Mouse (Mus musculus) kidney, adult 8-10 months (tissue): ENCODE measurements around the gene Gm17359.
A peak's percentile ranks its signal among the peaks of the same experiment; 100 is the strongest.

Experiments used
- DNase-seq, 2 experiments: peaks; one replicate each; pipeline ENCODE4 v3.0.0; 2022

Gm17359 gene

GRCm38 (mm10) chr3:79484286-79485063 lies 148.0 kb downstream of the Gm17359 start:
- DNase-seq: peak in 1 of 2 experiments; percentile 26

- no peak for DNase-seq
Measured at GRCm38 (mm10) chr3:79488025-79488424, 151.6 kb downstream of the Gm17359 start.

- no peak for DNase-seq
Measured at GRCm38 (mm10) chr3:79490102-79490501, 153.6 kb downstream of the Gm17359 start.

GRCm38 (mm10) chr3:79491614-79492013 lies 155.2 kb downstream of the Gm17359 start:
- no peak for DNase-seq

- no peak for DNase-seq
Measured at GRCm38 (mm10) chr3:79493064-79493463, 156.6 kb downstream of the Gm17359 start.

GRCm38 (mm10) chr3:79494028-79494427 lies 157.6 kb downstream of the Gm17359 start:
- no peak for DNase-seq

- no peak for DNase-seq
Measured at GRCm38 (mm10) chr3:79495151-79495550, 158.7 kb downstream of the Gm17359 start.

- no peak for DNase-seq
Measured at GRCm38 (mm10) chr3:79496668-79497067, 160.2 kb downstream of the Gm17359 start.

- DNase-seq: peak; percentile 47 to 50
Measured at GRCm38 (mm10) chr3:79500279-79500678, 163.8 kb downstream of the Gm17359 start.

- no peak for DNase-seq
Measured at GRCm38 (mm10) chr3:79501166-79501728, 164.8 kb downstream of the Gm17359 start.
